Mouse (Mus musculus): ENCODE results near the gene Gpr176. TPM values are rescaled to one million over a fixed set of nuclear protein-coding genes. Genes with fewer than 3 reads are reported as not detected.
"Not testable (repeated sequence)": the region's sequence is repeated elsewhere in the genome, so short reads cannot be mapped to it uniquely, and the experiment has no call there.

Gene Gpr176
- polyA plus RNA-seq, 1 experiment from 2014 or later: 5.2 TPM

DNA sequence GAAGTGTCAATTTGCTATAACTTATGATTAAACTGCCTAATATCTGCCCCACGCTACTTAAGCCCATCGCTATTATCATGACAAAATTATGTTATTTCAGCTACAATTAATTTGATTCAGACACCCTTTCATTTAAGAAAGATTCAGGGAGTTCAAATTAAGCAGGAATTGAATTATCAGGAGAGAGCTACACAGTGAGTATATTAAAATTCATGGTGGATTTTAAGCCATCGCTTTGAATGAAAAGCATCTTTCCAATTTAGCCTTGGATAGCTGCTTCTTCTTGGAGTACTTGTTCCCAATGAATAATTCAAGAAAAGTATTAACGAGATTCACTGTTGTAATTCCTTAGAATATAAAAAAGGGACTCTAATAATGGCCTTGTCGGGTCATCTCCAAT lies 79.6 kb downstream of the Gpr176 start:
- no peak; the same call in 1 of the 2 replicates for ATAC-seq (replicated peaks)
- H3K9ac ChIP-seq (replicated peaks): no peak overlapping the region
- no peaks in the 10 kb centered on the region for H3K27me3 ChIP-seq
- H3K27ac ChIP-seq (replicated peaks): peak overlapping the region; percentile 23; the same call in 1 of the 2 replicates
- peaks cover 9% of the 10 kb centered on the region for H3K4me1 ChIP-seq
- no peak overlapping the region for H3K4me2 ChIP-seq (replicated peaks)
- 37% methylated on average over 5 of the region's 5 CpGs for WGBS
- no peak overlapping the region for H3K4me3 ChIP-seq
- H3K9me3 ChIP-seq: no peaks in the 10 kb centered on the region
- no peaks in the 10 kb centered on the region for H3K36me3 ChIP-seq

DNA sequence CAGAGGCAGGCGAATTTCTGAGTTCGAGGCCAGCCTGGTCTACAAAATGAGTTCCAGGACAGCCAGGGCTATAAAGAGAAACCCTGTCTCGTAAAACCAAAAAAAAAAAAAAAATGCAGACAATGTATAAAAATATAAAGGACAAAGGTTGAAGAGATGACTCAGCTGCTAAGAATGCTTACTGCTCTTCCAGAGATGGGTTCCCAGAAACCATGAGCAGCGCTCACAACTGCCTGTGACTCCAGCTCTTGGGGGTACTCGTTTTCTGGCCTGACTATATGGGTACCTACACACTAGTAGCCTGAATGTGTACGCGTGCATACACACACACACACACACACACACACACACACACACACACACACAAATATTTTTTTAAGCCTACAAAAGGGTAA lies 84.2 kb downstream of the Gpr176 start:
- H3K9me3 ChIP-seq; H3K4me2 ChIP-seq (replicated peaks); H3K36me3 ChIP-seq; H3K27me3 ChIP-seq; H3K9ac ChIP-seq (replicated peaks); H3K4me1 ChIP-seq; H3K4me3 ChIP-seq; H3K27ac ChIP-seq (replicated peaks); ATAC-seq (replicated peaks): not testable (repeated sequence)
- WGBS: 90% methylated on average over 7 of the region's 7 CpGs

GRCm38 (mm10) chr2:118288326-118289065 lies 84.7 kb downstream of the Gpr176 start:
- Histone ChIP-seq H3K4me1 (no peaks in the 10 kb centered on the region), H3K9me3 (no peaks in the 10 kb centered on the region), H3K27me3 (no peaks in the 10 kb centered on the region), H3K9ac (replicated peaks) (no peak overlapping the region), H3K4me2 (replicated peaks) (no peak overlapping the region), H3K36me3 (no peaks in the 10 kb centered on the region), H3K4me3 (no peak overlapping the region), H3K27ac (replicated peaks) (no peak overlapping the region)
- no peak for ATAC-seq (replicated peaks)
- WGBS: 88% methylated on average over 9 of the region's 9 CpGs

DNA sequence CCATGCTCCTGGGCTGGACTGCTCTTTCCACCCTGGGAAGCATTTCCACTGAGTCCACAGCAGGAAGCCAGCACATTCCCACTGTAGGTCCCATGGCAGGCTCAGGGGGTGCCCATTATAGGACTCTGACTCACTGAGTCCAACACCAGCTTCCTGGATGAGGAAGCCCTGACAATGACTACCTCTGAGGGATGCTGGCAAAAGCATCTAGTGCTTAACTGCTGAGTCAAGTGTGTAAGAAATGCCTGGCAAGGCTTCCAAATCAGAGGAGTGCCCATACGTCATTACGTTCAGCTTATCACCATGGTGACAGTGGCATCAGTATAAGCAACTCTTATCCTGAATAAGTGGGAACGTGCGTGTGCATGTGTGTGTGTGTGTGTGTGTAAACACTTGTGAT lies 85.5 kb downstream of the Gpr176 start:
- Histone ChIP-seq H3K27me3 (no peaks in the 10 kb centered on the region), H3K9me3 (no peaks in the 10 kb centered on the region), H3K4me1 (no peaks in the 10 kb centered on the region), H3K27ac (replicated peaks) (no peak overlapping the region), H3K4me2 (replicated peaks) (no peak overlapping the region), H3K36me3 (no peaks in the 10 kb centered on the region), H3K9ac (replicated peaks) (no peak overlapping the region), H3K4me3 (no peak overlapping the region)
- ATAC-seq (replicated peaks): no peak
- WGBS: 55% methylated on average over 4 of the region's 4 CpGs

DNA sequence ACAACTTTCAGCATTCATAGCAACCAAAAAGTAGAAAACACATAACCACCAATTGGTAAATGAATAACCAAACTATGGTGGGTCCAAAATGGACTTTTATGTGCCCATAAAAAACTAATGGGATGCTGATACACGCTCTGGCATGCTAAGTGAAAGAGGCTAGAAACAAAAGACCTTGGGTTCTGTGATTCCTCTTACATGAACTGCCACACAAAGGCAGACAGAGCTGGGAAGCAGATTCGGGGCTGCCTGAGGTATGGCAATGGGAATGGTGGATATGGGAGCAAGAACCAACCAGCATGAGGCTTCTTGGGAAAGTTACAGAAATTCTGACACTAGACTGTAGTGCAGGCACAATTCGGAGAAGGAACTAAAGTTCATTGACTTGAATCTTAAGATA lies 90.8 kb downstream of the Gpr176 start:
- no peaks in the 10 kb centered on the region for H3K27me3 ChIP-seq
- H3K36me3 ChIP-seq: no peaks in the 10 kb centered on the region
- no peaks in the 10 kb centered on the region for H3K4me1 ChIP-seq
- no peaks in the 10 kb centered on the region for H3K9me3 ChIP-seq
- no peak overlapping the region for H3K27ac ChIP-seq (replicated peaks)
- H3K9ac ChIP-seq (replicated peaks): no peak overlapping the region
- no peak for ATAC-seq (replicated peaks)
- 79% methylated on average over 3 of the region's 3 CpGs for WGBS
- H3K4me2 ChIP-seq (replicated peaks): no peak overlapping the region
- no peak overlapping the region for H3K4me3 ChIP-seq

DNA sequence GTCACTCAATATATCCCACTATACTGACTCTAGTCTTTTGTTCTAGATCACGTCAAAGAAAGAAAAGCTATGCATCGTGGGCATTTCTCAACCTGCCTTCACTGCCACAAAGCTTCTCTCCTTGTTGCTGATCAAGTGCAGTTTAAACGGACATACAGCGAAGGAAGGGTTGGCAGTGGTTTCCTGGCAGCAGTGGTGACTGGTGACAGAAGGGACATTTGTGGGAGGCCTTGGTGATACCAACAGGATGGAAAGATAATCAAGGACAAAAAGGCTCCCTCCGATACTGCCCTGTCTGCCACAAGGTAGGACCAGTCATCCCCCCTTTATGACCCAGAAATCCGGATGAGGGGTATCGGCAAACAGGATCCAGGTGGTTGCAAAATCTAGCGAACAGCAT lies 95.0 kb downstream of the Gpr176 start:
- ATAC-seq (replicated peaks): no peak
- Histone ChIP-seq H3K27ac (replicated peaks) (no peak overlapping the region), H3K4me3 (no peak overlapping the region), H3K4me1 (no peaks in the 10 kb centered on the region), H3K27me3 (no peaks in the 10 kb centered on the region), H3K36me3 (no peaks in the 10 kb centered on the region), H3K9ac (replicated peaks) (no peak overlapping the region), H3K4me2 (replicated peaks) (no peak overlapping the region), H3K9me3 (no peaks in the 10 kb centered on the region)
- 85% methylated on average over 8 of the region's 8 CpGs for WGBS

DNA sequence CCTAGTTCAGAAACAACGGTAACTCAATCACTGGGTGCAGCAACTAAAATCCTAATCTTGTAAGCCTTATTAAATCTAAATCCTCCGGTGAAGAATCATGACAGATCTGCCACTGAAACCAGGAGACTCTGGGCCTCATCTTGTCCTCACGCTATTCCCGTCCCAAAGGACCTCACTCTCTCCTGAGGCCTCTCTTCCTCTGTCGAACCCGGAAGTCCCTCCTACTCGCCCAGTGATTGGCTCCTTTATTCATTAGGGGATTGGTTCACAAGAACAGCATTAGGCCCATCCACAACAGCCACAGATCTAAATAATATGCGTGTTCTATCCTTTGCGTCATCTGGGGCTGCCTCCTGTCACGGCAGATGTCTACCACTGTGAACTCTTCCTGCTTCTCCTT lies 101.6 kb downstream of the Gpr176 start:
- Histone ChIP-seq H3K4me1 (peaks cover 14% of the 10 kb centered on the region), H3K36me3 (no peaks in the 10 kb centered on the region), H3K4me2 (replicated peaks) (no peak overlapping the region), H3K27me3 (no peaks in the 10 kb centered on the region), H3K9me3 (no peaks in the 10 kb centered on the region), H3K4me3 (no peak overlapping the region), H3K9ac (replicated peaks) (no peak overlapping the region), H3K27ac (replicated peaks) (no peak overlapping the region)
- 85% methylated on average over 10 of the region's 10 CpGs for WGBS
- no peak for ATAC-seq (replicated peaks)

DNA sequence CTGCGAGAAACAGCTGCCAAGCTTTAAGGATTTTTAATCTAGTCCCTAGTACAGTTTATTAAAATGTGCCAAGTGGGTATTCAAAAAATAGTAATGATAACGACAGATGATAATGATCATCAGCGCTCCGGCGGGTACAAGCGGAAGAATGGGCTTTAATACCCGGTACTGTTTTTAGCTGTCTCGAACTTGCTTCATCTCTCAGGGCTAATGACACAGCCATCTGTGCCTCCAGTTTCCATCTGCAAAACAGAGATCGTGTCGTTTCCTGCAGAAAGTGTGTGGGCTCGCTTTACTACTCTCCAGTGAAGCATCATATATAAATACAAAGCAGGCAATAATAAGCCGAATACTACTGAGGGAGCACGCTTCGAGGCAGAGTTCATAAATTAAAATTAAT lies 103.0 kb downstream of the Gpr176 start:
- H3K27ac ChIP-seq (replicated peaks): peak overlapping the region; percentile 78
- H3K36me3 ChIP-seq: no peaks in the 10 kb centered on the region
- H3K9me3 ChIP-seq: no peaks in the 10 kb centered on the region
- WGBS: 42% methylated on average over 14 of the region's 14 CpGs
- H3K4me3 ChIP-seq: no peak overlapping the region
- peak overlapping the region; percentile 16 for H3K4me2 ChIP-seq (replicated peaks)
- no peaks in the 10 kb centered on the region for H3K27me3 ChIP-seq
- no peak overlapping the region; the same call in 1 of the 2 replicates for H3K9ac ChIP-seq (replicated peaks)
- ATAC-seq (replicated peaks): peak; percentile 57; the same call in 1 of the 2 replicates
- peaks cover 14% of the 10 kb centered on the region for H3K4me1 ChIP-seq

- WGBS: 54% methylated on average over 2 of the region's 2 CpGs
- Histone ChIP-seq H3K27ac (replicated peaks) (peak overlapping the region; percentile 85; the same call in 1 of the 2 replicates), H3K9me3 (no peaks in the 10 kb centered on the region), H3K9ac (replicated peaks) (no peak overlapping the region), H3K27me3 (no peaks in the 10 kb centered on the region), H3K4me2 (replicated peaks) (no peak overlapping the region), H3K36me3 (no peaks in the 10 kb centered on the region), H3K4me3 (no peak overlapping the region), H3K4me1 (0 out of 2 replicates have a peak, but pooled peaks cover 4% of the 10 kb centered on the region)
- ATAC-seq (replicated peaks): no peak
Observed at GRCm38 (mm10) chr2:118263914-118264201, 109.4 kb downstream of the Gpr176 start.

GRCm38 (mm10) chr2:118263151-118263913 lies 109.9 kb downstream of the Gpr176 start:
- Histone ChIP-seq H3K4me2 (replicated peaks) (peak overlapping the region; percentile 25), H3K9me3 (no peaks in the 10 kb centered on the region), H3K27me3 (no peaks in the 10 kb centered on the region), H3K4me1 (0 out of 2 replicates have a peak, but pooled peaks cover 4% of the 10 kb centered on the region), H3K36me3 (no peaks in the 10 kb centered on the region), H3K9ac (replicated peaks) (no peak overlapping the region), H3K27ac (replicated peaks) (peak overlapping the region; percentile 85), H3K4me3 (no peak overlapping the region)
- ATAC-seq (replicated peaks): peak; percentile 67
- WGBS: 24% methylated on average over 8 of the region's 8 CpGs

GRCm38 (mm10) chr2:118262673-118263072 lies 110.5 kb downstream of the Gpr176 start:
- 38% methylated on average over 8 of the region's 8 CpGs for WGBS
- Histone ChIP-seq H3K27me3 (no peaks in the 10 kb centered on the region), H3K4me1 (0 out of 2 replicates have a peak, but pooled peaks cover 4% of the 10 kb centered on the region), H3K36me3 (no peaks in the 10 kb centered on the region), H3K4me3 (no peak overlapping the region), H3K27ac (replicated peaks) (peak overlapping the region; percentile 85), H3K9me3 (no peaks in the 10 kb centered on the region), H3K9ac (replicated peaks) (no peak overlapping the region), H3K4me2 (replicated peaks) (peak overlapping the region; percentile 25)
- peak; percentile 91 for ATAC-seq (replicated peaks)

- H3K9me3 ChIP-seq: no peaks in the 10 kb centered on the region
- 89% methylated on average over 5 of the region's 5 CpGs for WGBS
Observed at GRCm38 (mm10) chr2:118259746-118260145, 113.5 kb downstream of the Gpr176 start.

More at GRCm38 (mm10) chr2:118259746-118260145, 113.5 kb downstream of the Gpr176 start:
- Histone ChIP-seq H3K4me1 (peaks cover 12% of the 10 kb centered on the region; the same call in 1 of the 2 replicates), H3K4me2 (replicated peaks) (no peak overlapping the region), H3K27me3 (no peaks in the 10 kb centered on the region), H3K9ac (replicated peaks) (no peak overlapping the region), H3K4me3 (no peak overlapping the region), H3K27ac (replicated peaks) (no peak overlapping the region), H3K36me3 (no peaks in the 10 kb centered on the region)
- ATAC-seq (replicated peaks): no peak

All from forebrain, embryonic 15.5 days (tissue).